ENCODE assay signal across 8 mouse cellular contexts in genomic region chr12:87443700-87444122, GRCm38 (mm10). TPM values are rescaled to one million over a fixed set of nuclear protein-coding genes. Genes with fewer than 3 reads are reported as not detected.
DNase-seq lines count a peak whose midpoint lies in the region; ATAC-seq lines count a peak whose summit lies in the region.

Gene Slirp (plus strand): TSS chr12:87443896.
Gene Alkbh1 (minus strand): TSS chr12:87444017.

- peak within 1 kb of the TSS; percentile 82 for H3K27ac ChIP-seq in hindbrain, embryonic 14.5 days

- peak within 1 kb of the TSS; percentile 78 for H3K4me3 ChIP-seq in hindbrain, embryonic 14.5 days (replicated peaks; ENCODE audit: low read length)

- under 1% methylated on average over 28 of the region's 28 CpGs for WGBS in hindbrain, embryonic 14.5 days

- H3K9ac ChIP-seq in hindbrain, embryonic 14.5 days: peak within 1 kb of the TSS; percentile 80

- H3K4me1 ChIP-seq in hindbrain, embryonic 14.5 days (replicated peaks; ENCODE audit: control insufficient read depth, insufficient read depth, low read length): peaks cover 21% of the 10 kb centered on the region

- no peaks in the 10 kb centered on the region for H3K27me3 ChIP-seq in hindbrain, embryonic 14.5 days (ENCODE audit: control insufficient read depth, insufficient read depth, low read length)

- H3K9me3 ChIP-seq in hindbrain, embryonic 14.5 days (ENCODE audit: control insufficient read depth, low read length): no peaks in the 10 kb centered on the region

- H3K36me3 ChIP-seq in hindbrain, embryonic 14.5 days (replicated peaks; ENCODE audit: control insufficient read depth, insufficient read depth): peaks cover 53% of the 10 kb centered on the region

- DNase-seq in R1 (ENCODE audit: low read depth, low spot score): peak; percentile 94
- peak; percentile 93 for DNase-seq in cerebellum, postnatal 25 days
- DNase-seq in frontal cortex, postnatal 25 days (ENCODE audit: low spot score in 2 of 2): peak; percentile 84 to 89
- DNase-seq in hindbrain, embryonic 14.5 days (ENCODE audit: low spot score): peak; percentile 95
- DNase-seq in layer of hippocampus, postnatal 36 days: peak; percentile 91 to 92
- peak; percentile 93 for DNase-seq in lung, postnatal 36 days
- peak; percentile 97 for DNase-seq in retina, postnatal 1 day
- peak; percentile 83 to 85 for DNase-seq in urinary bladder, adult 18-20 months (ENCODE audit: low spot score in 2 of 2)

- H3K4me2 ChIP-seq in hindbrain, embryonic 14.5 days (replicated peaks): peak within 1 kb of the TSS; percentile 87

- ATAC-seq in hindbrain, embryonic 14.5 days (ENCODE audit: low FRiP score): peak; percentile 92

RNA-seq across cellular contexts. Expression of gene Slirp, which starts in this region (rescaled TPM):
- polyA plus RNA-seq in hindbrain, embryonic 14.5 days (2014; fragmentation: Nextera tagmentation; extraction: Ambion mirVana): 195 and 248 TPM in 2 replicates
- 10 to 100 TPM; 90.6 to 99.4 TPM for total RNA-seq in layer of hippocampus, postnatal 36 days (2021)

RNA-seq across cellular contexts. Expression of gene Alkbh1, which starts in this region (rescaled TPM):
- 28.7 and 36.3 TPM in 2 replicates for polyA plus RNA-seq in hindbrain, embryonic 14.5 days (2014; fragmentation: Nextera tagmentation; extraction: Ambion mirVana)
- 10 to 100 TPM; 20.8 to 21.7 TPM for total RNA-seq in layer of hippocampus, postnatal 36 days (2021)

Comparison
In these comparisons a context has a peak if more than half of its experiments do, and no peak if none do; other contexts are left out.
1. Peak in every context shown above with its lines: DNase-seq, ATAC-seq, H3K4me3 ChIP-seq and H3K27ac ChIP-seq.